Mouse (Mus musculus) neutrophil, adult 83 days (primary cell): ENCODE data around the gene Tcf23. TPM values are rescaled to one million over a fixed set of nuclear protein-coding genes. Genes with fewer than 3 reads are reported as not detected.

Experiments used
- total RNA-seq, 2 experiments: library from RNA; stranded (reverse); gene quantifications; one replicate each; pipeline ENCODE4 v1.2.4; 2023

Gene Tcf23
- not detected for total RNA-seq

GRCm38 (mm10) chr5:30968416-30968815 is at the start of gene Tcf23:
TSS of gene Tcf23 (plus strand) at chr5:30968662.

GRCm38 (mm10) chr5:30921256-30922033 is 47.0 kb upstream of the Tcf23 start, which contains the start of gene Khk:
TSS of gene Khk (plus strand) at chr5:30921431.

GRCm38 (mm10) chr5:30944956-30945781 is 23.3 kb upstream of the Tcf23 start, which contains the start of gene Cgref1:
TSS of gene Cgref1 (minus strand) at chr5:30945591.

GRCm38 (mm10) chr5:30959966-30960501 is 8.4 kb upstream of the Tcf23 start, which contains the start of gene Preb:
TSS of gene Preb (minus strand) at chr5:30960361.

Other genes starting within 250 kb of the Tcf23 start
- gene Mapre3, start 154.0 kb upstream of the Tcf23 start, total RNA-seq, result 1 to 10 TPM; 1.2 to 1.5 TPM
- 10 to 100 TPM; 28.7 to 32.9 TPM for gene Tmem214, start 100.7 kb upstream of the Tcf23 start, total RNA-seq
- gene Agbl5, start 80.0 kb upstream of the Tcf23 start, total RNA-seq, result 1 to 10 TPM; 5.4 to 6.7 TPM
- gene Ost4, start 60.9 kb upstream of the Tcf23 start, total RNA-seq, result 100 to 1,000 TPM; 132 to 140 TPM
- gene Emilin1, start 55.3 kb upstream of the Tcf23 start, total RNA-seq, result 10 to 100 TPM; 32.5 to 35.2 TPM
- 10 to 100 TPM; 31.1 TPM for gene Khk, start 47.2 kb upstream of the Tcf23 start, total RNA-seq
- gene Cgref1, start 23.1 kb upstream of the Tcf23 start, total RNA-seq, result 1 to 10 TPM; 1.6 to 1.7 TPM
- 100 to 1,000 TPM; 261 to 281 TPM for gene Preb, start 8.3 kb upstream of the Tcf23 start, total RNA-seq
- gene Atraid, start 79.7 kb downstream of the Tcf23 start, total RNA-seq, result 10 to 100 TPM; 23.2 to 25.3 TPM
- gene Slc5a6, start 80.3 kb downstream of the Tcf23 start, total RNA-seq, result 1 to 10 TPM; 1.9 to 3.9 TPM
- 10 to 100 TPM; 25.6 to 26.0 TPM for gene Cad, start 86.1 kb downstream of the Tcf23 start, total RNA-seq
- not detected for gene Dnajc5g, start 137.6 kb downstream of the Tcf23 start, total RNA-seq
- not detected for gene Slc30a3, start 139.6 kb downstream of the Tcf23 start, total RNA-seq
- gene Trim54, start 148.1 kb downstream of the Tcf23 start, total RNA-seq, result not detected
- not detected for gene Ucn, start 170.2 kb downstream of the Tcf23 start, total RNA-seq
- gene Mpv17, start 185.6 kb downstream of the Tcf23 start, total RNA-seq, result 10 to 100 TPM in 1 of 2 experiments, 1 to 10 TPM in 1; 9.4 to 14.1 TPM
- gene Gm29609, start 211.2 kb downstream of the Tcf23 start, total RNA-seq, result under 1 TPM; 0.83 to 0.97 TPM
- gene Gtf3c2, start 211.5 kb downstream of the Tcf23 start, total RNA-seq, result 10 to 100 TPM; 71.9 to 76.2 TPM
- 10 to 100 TPM; 50.4 to 54.9 TPM for gene Snx17, start 224.6 kb downstream of the Tcf23 start, total RNA-seq
- 10 to 100 TPM; 21.2 to 26.6 TPM for gene Eif2b4, start 224.8 kb downstream of the Tcf23 start, total RNA-seq
- gene Zfp513, start 233.6 kb downstream of the Tcf23 start, total RNA-seq, result 10 to 100 TPM; 21.4 to 21.5 TPM